Mouse (Mus musculus): ENCODE measurements around the gene Brwd1. TPM values are rescaled to one million over a fixed set of nuclear protein-coding genes. Genes with fewer than 3 reads are reported as not detected.

The Brwd1 gene
- polyA plus RNA-seq, 1 experiment: 79.9 TPM

GRCm38 (mm10) chr16:96066174-96066573, 16.2 kb downstream of the Brwd1 start:
- no peak for DNase-seq
- H3K4me1 ChIP-seq (ENCODE audit: control insufficient read depth, insufficient read depth, low read length): no peaks in the 10 kb centered on the region
- H3K27ac ChIP-seq (ENCODE audit: insufficient read depth, low read length): no peak overlapping the region
- WGBS: 90% methylated on average over 12 of the region's 12 CpGs
- no peaks in the 10 kb centered on the region for H3K27me3 ChIP-seq (ENCODE audit: control insufficient read depth, insufficient read depth, low read length)
- TF ChIP-seq POLR2A (IDR thresholded peaks at IDR 0.05; ENCODE audit: borderline replicate concordance, insufficient read depth, low read length) (no peak), CTCF (IDR thresholded peaks at IDR 0.05; ENCODE audit: borderline replicate concordance, insufficient read depth, low read depth, low read length) (no peak)
- no peak overlapping the region for H3K4me3 ChIP-seq (replicated peaks; ENCODE audit: insufficient read depth, low read depth, low read length)

GRCm38 (mm10) chr16:96064649-96065048, 17.7 kb downstream of the Brwd1 start:
- Histone ChIP-seq H3K4me3 (replicated peaks; ENCODE audit: insufficient read depth, low read depth, low read length) (no peak overlapping the region), H3K27ac (ENCODE audit: insufficient read depth, low read length) (no peak overlapping the region), H3K27me3 (ENCODE audit: control insufficient read depth, insufficient read depth, low read length) (no peaks in the 10 kb centered on the region), H3K4me1 (ENCODE audit: control insufficient read depth, insufficient read depth, low read length) (no peaks in the 10 kb centered on the region)
- TF ChIP-seq POLR2A (IDR thresholded peaks at IDR 0.05; ENCODE audit: borderline replicate concordance, insufficient read depth, low read length): no peak
- TF ChIP-seq CTCF (IDR thresholded peaks at IDR 0.05; ENCODE audit: borderline replicate concordance, insufficient read depth, low read depth, low read length): no peak
- no peak for DNase-seq
- WGBS: 96% methylated on average over 6 of the region's 6 CpGs

- H3K4me1 ChIP-seq (ENCODE audit: control insufficient read depth, insufficient read depth, low read length): no peaks in the 10 kb centered on the region
- no peak overlapping the region for H3K27ac ChIP-seq (ENCODE audit: insufficient read depth, low read length)
- peak; percentile 35; the same call in 1 of the 2 replicates for TF ChIP-seq CTCF (IDR thresholded peaks at IDR 0.05; ENCODE audit: borderline replicate concordance, insufficient read depth, low read depth, low read length)
- TF ChIP-seq POLR2A (IDR thresholded peaks at IDR 0.05; ENCODE audit: borderline replicate concordance, insufficient read depth, low read length): no peak
- peak; percentile 25 for DNase-seq
- H3K27me3 ChIP-seq (ENCODE audit: control insufficient read depth, insufficient read depth, low read length): no peaks in the 10 kb centered on the region
- no peak overlapping the region for H3K4me3 ChIP-seq (replicated peaks; ENCODE audit: insufficient read depth, low read depth, low read length)
- whole genome bisulfite sequencing: 64% methylated on average over 5 of the region's 5 CpGs
Measured at GRCm38 (mm10) chr16:96044096-96044495, 38.2 kb downstream of the Brwd1 start.

GRCm38 (mm10) chr16:96040691-96041090, 41.6 kb downstream of the Brwd1 start:
- no peak for DNase-seq
- TF ChIP-seq CTCF (IDR thresholded peaks at IDR 0.05; ENCODE audit: borderline replicate concordance, insufficient read depth, low read depth, low read length) (no peak), POLR2A (IDR thresholded peaks at IDR 0.05; ENCODE audit: borderline replicate concordance, insufficient read depth, low read length) (no peak)
- H3K27ac ChIP-seq (ENCODE audit: insufficient read depth, low read length): no peak overlapping the region
- WGBS: 95% methylated on average over 4 of the region's 4 CpGs
- H3K4me3 ChIP-seq (replicated peaks; ENCODE audit: insufficient read depth, low read depth, low read length): no peak overlapping the region
- no peaks in the 10 kb centered on the region for H3K4me1 ChIP-seq (ENCODE audit: control insufficient read depth, insufficient read depth, low read length)
- H3K27me3 ChIP-seq (ENCODE audit: control insufficient read depth, insufficient read depth, low read length): no peaks in the 10 kb centered on the region

- Histone ChIP-seq H3K4me1 (ENCODE audit: control insufficient read depth, insufficient read depth, low read length) (no peaks in the 10 kb centered on the region), H3K27me3 (ENCODE audit: control insufficient read depth, insufficient read depth, low read length) (no peaks in the 10 kb centered on the region), H3K4me3 (replicated peaks; ENCODE audit: insufficient read depth, low read depth, low read length) (no peak overlapping the region), H3K27ac (ENCODE audit: insufficient read depth, low read length) (no peak overlapping the region)
- no peak for DNase-seq
- TF ChIP-seq CTCF (IDR thresholded peaks at IDR 0.05; ENCODE audit: borderline replicate concordance, insufficient read depth, low read depth, low read length) (no peak), POLR2A (IDR thresholded peaks at IDR 0.05; ENCODE audit: borderline replicate concordance, insufficient read depth, low read length) (no peak)
- 43% methylated on average over 6 of the region's 6 CpGs for WGBS
Measured at GRCm38 (mm10) chr16:96039538-96039937, 42.8 kb downstream of the Brwd1 start.

GRCm38 (mm10) chr16:96034473-96034872, 47.9 kb downstream of the Brwd1 start:
- no peak for DNase-seq
- no peak overlapping the region for H3K4me3 ChIP-seq (replicated peaks; ENCODE audit: insufficient read depth, low read depth, low read length)
- no peaks in the 10 kb centered on the region for H3K27me3 ChIP-seq (ENCODE audit: control insufficient read depth, insufficient read depth, low read length)
- WGBS: 84% methylated on average over 6 of the region's 6 CpGs
- no peaks in the 10 kb centered on the region for H3K4me1 ChIP-seq (ENCODE audit: control insufficient read depth, insufficient read depth, low read length)
- TF ChIP-seq POLR2A (IDR thresholded peaks at IDR 0.05; ENCODE audit: borderline replicate concordance, insufficient read depth, low read length) (no peak), CTCF (IDR thresholded peaks at IDR 0.05; ENCODE audit: borderline replicate concordance, insufficient read depth, low read depth, low read length) (no peak)
- H3K27ac ChIP-seq (ENCODE audit: insufficient read depth, low read length): no peak overlapping the region

- no peak overlapping the region for H3K27ac ChIP-seq (ENCODE audit: insufficient read depth, low read length)
- no peaks in the 10 kb centered on the region for H3K27me3 ChIP-seq (ENCODE audit: control insufficient read depth, insufficient read depth, low read length)
- WGBS: 91% methylated on average over 13 of the region's 13 CpGs
- no peaks in the 10 kb centered on the region for H3K4me1 ChIP-seq (ENCODE audit: control insufficient read depth, insufficient read depth, low read length)
- H3K4me3 ChIP-seq (replicated peaks; ENCODE audit: insufficient read depth, low read depth, low read length): no peak overlapping the region
- DNase-seq: no peak
- TF ChIP-seq POLR2A (IDR thresholded peaks at IDR 0.05; ENCODE audit: borderline replicate concordance, insufficient read depth, low read length) (no peak), CTCF (IDR thresholded peaks at IDR 0.05; ENCODE audit: borderline replicate concordance, insufficient read depth, low read depth, low read length) (no peak)
Measured at GRCm38 (mm10) chr16:96032368-96033043, 49.8 kb downstream of the Brwd1 start.

- Histone ChIP-seq H3K27ac (ENCODE audit: insufficient read depth, low read length) (no peak overlapping the region), H3K27me3 (ENCODE audit: control insufficient read depth, insufficient read depth, low read length) (no peaks in the 10 kb centered on the region), H3K4me1 (ENCODE audit: control insufficient read depth, insufficient read depth, low read length) (no peaks in the 10 kb centered on the region), H3K4me3 (replicated peaks; ENCODE audit: insufficient read depth, low read depth, low read length) (no peak overlapping the region)
- 97% methylated on average over 2 of the region's 2 CpGs for WGBS
- TF ChIP-seq POLR2A (IDR thresholded peaks at IDR 0.05; ENCODE audit: borderline replicate concordance, insufficient read depth, low read length) (no peak), CTCF (IDR thresholded peaks at IDR 0.05; ENCODE audit: borderline replicate concordance, insufficient read depth, low read depth, low read length) (peak; percentile 24; the same call in 1 of the 2 replicates)
- DNase-seq: peak in 1 of 2 experiments; percentile 11
Measured at GRCm38 (mm10) chr16:96030476-96031102, 51.7 kb downstream of the Brwd1 start.

Measured in cerebellum, adult 2 months (tissue).